Mouse (Mus musculus): ENCODE results near the gene Notch1. TPM values are rescaled to one million over a fixed set of nuclear protein-coding genes. Genes with fewer than 3 reads are reported as not detected.
A peak's percentile ranks its signal among the peaks of the same experiment; 100 is the strongest.

Gene Notch1
- polyA plus RNA-seq, 1 experiment from 2014 or later, result 29.5 TPM

DNA sequence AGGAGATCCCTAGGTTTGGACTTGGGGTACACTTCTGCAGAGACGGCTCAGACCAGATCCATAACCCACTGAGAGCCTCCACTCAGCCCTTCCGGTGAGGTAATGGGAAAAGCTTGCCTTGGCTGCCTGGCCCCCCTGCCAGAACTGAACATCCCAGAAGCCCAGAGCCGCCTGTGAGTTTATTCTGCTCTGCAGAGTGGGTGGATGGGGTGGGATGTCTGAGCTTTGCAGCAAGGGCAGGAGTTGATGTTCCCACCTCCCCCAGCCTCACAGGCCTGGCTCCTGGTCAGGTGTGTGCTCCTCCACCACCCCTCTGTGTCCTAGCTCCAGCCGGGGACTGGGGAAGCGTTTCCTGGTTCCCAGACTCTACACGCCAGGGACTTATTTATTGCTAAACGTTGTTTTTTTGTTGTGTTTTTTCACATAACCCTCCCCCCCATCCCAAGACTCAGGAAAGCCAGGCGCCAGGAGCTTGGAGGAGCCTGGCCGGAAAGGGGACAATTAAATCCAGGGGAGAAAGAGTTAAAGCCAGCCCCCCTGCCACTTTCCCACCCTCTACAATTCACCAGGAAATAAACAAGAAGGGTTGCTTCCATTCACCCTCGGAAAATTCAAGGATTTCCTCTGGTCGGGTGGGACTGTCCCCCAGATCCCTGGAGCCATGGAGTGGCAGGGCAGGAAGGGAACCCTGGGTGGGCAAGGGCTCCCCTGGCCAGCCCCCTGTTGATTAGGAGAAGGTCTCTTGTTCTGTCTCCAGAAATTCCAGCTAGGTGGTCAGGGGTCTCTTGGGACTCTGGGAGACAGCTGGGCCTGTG lies 10.2 kb upstream of the Notch1 start:
- H3K4me3 ChIP-seq (ENCODE audit: low read depth, low read length), result no peak overlapping the region
- 0 out of 2 replicates have a peak, but pooled peaks have one; percentile 7 for ATAC-seq (ENCODE audit: insufficient number of reproducible peaks, insufficient read depth, low FRiP score, low read depth)
- no peak overlapping the region for H3K9ac ChIP-seq (replicated peaks; ENCODE audit: low read depth, low read length)
- H3K4me2 ChIP-seq (replicated peaks; ENCODE audit: low read depth, low read length), result no peak overlapping the region
- no peaks in the 10 kb centered on the region for H3K9me3 ChIP-seq (ENCODE audit: control insufficient read depth, low read depth, low read length)
- H3K36me3 ChIP-seq (ENCODE audit: control insufficient read depth, insufficient read depth, low read length), result no peaks in the 10 kb centered on the region
- 41% methylated on average over 11 of the region's 11 CpGs for WGBS
- no peaks in the 10 kb centered on the region for H3K27me3 ChIP-seq (ENCODE audit: control insufficient read depth, insufficient read depth, low read length)
- peak overlapping the region; percentile 75 for H3K27ac ChIP-seq (ENCODE audit: low read length)
- peaks cover 24% of the 10 kb centered on the region for H3K4me1 ChIP-seq (ENCODE audit: control insufficient read depth, insufficient read depth, low read length)

DNA sequence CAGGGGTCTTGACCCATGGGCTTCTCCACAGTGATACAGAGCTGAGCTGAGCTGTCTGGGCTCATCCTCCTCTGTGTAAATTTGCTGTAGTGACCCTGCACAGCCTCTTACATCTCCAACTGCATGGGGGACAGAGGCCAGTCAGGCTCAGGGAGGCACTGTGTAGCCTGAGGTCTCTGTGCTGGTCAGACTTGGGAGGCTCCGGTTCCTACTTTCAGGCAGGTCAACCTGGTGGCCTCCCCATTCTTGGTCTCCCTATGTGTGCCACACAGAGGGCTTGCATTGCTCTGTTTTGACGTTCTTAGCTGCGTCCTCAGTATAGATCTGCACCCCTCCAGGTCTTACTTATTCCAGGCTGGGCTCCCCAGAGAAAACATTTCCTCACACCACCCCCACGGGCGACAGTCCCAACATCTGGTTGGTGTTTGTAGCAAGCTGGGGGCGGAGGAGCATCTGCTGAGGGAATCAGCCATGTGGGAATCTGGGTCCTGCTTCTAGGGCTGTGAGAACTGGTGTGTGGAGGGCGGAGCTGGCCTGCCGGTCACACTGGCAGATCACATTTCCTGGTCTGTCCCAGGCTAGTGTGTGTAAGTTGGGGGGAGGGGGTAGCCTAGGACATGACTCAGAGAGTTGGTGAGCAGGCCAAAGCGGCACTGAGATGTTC lies 9.0 kb upstream of the Notch1 start:
- ATAC-seq (ENCODE audit: insufficient number of reproducible peaks, insufficient read depth, low FRiP score, low read depth), result peak; percentile 88; the same call in 1 of the 2 replicates
- Histone ChIP-seq H3K9ac (replicated peaks; ENCODE audit: low read depth, low read length) (no peak overlapping the region), H3K4me3 (ENCODE audit: low read depth, low read length) (no peak overlapping the region), H3K9me3 (ENCODE audit: control insufficient read depth, low read depth, low read length) (no peaks in the 10 kb centered on the region), H3K36me3 (ENCODE audit: control insufficient read depth, insufficient read depth, low read length) (no peaks in the 10 kb centered on the region), H3K27ac (ENCODE audit: low read length) (peak overlapping the region; percentile 75), H3K4me1 (ENCODE audit: control insufficient read depth, insufficient read depth, low read length) (peaks cover 24% of the 10 kb centered on the region), H3K27me3 (ENCODE audit: control insufficient read depth, insufficient read depth, low read length) (no peaks in the 10 kb centered on the region), H3K4me2 (replicated peaks; ENCODE audit: low read depth, low read length) (no peak overlapping the region)
- 18% methylated on average over 9 of the region's 9 CpGs for WGBS

DNA sequence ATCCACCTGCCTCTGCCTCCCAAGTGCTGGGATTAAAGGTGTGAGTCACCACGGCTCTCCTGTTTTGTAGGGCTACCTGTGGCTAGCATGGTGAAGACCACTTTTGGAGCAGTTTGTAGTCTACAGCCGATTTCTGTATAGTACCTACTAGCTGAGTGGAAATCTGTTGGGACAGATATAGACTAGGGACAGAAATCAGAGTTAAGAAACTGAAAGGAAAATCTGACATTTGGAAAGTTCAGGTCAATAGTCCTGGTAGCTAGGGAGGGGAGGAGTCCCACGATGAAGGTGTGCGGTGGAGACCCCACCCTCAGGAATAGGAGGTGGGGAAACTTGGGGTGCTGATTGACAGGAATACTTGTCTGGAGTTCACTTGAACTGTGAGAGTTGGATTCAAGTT lies 5.9 kb upstream of the Notch1 start:
- ATAC-seq (ENCODE audit: insufficient number of reproducible peaks, insufficient read depth, low FRiP score, low read depth), result no peak
- H3K4me3 ChIP-seq (ENCODE audit: low read depth, low read length), result no peak overlapping the region
- no peak overlapping the region for H3K27ac ChIP-seq (ENCODE audit: low read length)
- no peaks in the 10 kb centered on the region for H3K9me3 ChIP-seq (ENCODE audit: control insufficient read depth, low read depth, low read length)
- H3K9ac ChIP-seq (replicated peaks; ENCODE audit: low read depth, low read length), result no peak overlapping the region
- WGBS, result 80% methylated on average over 4 of the region's 4 CpGs
- no peak overlapping the region for H3K4me2 ChIP-seq (replicated peaks; ENCODE audit: low read depth, low read length)
- H3K27me3 ChIP-seq (ENCODE audit: control insufficient read depth, insufficient read depth, low read length), result no peaks in the 10 kb centered on the region
- H3K36me3 ChIP-seq (ENCODE audit: control insufficient read depth, insufficient read depth, low read length), result no peaks in the 10 kb centered on the region
- H3K4me1 ChIP-seq (ENCODE audit: control insufficient read depth, insufficient read depth, low read length), result peaks cover 24% of the 10 kb centered on the region

DNA sequence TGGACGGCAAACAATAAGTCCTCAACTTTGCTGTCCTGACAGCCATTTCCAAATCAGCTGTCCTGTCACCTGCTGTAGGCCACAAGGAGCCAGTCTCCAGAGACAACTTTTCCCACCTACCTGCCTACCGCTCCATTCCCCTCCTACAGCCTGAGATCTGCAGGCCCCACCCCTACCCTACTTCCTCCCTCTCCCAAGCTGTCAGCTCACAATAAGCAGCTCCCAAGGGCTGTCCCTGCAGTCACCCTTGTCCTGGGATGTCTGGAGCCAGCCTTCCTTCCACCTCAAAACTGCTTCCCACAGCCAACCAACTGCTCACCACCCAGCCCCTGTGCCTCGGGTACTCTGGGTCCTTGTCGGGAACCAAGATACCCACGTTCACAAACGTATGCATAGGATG lies 3.3 kb upstream of the Notch1 start:
- Histone ChIP-seq H3K27ac (ENCODE audit: low read length) (no peak overlapping the region), H3K4me2 (replicated peaks; ENCODE audit: low read depth, low read length) (no peak overlapping the region), H3K4me1 (ENCODE audit: control insufficient read depth, insufficient read depth, low read length) (peaks cover 24% of the 10 kb centered on the region), H3K27me3 (ENCODE audit: control insufficient read depth, insufficient read depth, low read length) (no peaks in the 10 kb centered on the region), H3K4me3 (ENCODE audit: low read depth, low read length) (no peak overlapping the region), H3K9ac (replicated peaks; ENCODE audit: low read depth, low read length) (no peak overlapping the region), H3K9me3 (ENCODE audit: control insufficient read depth, low read depth, low read length) (no peaks in the 10 kb centered on the region), H3K36me3 (ENCODE audit: control insufficient read depth, insufficient read depth, low read length) (no peaks in the 10 kb centered on the region)
- no peak for ATAC-seq (ENCODE audit: insufficient number of reproducible peaks, insufficient read depth, low FRiP score, low read depth)
- 81% methylated on average over 6 of the region's 6 CpGs for WGBS

DNA sequence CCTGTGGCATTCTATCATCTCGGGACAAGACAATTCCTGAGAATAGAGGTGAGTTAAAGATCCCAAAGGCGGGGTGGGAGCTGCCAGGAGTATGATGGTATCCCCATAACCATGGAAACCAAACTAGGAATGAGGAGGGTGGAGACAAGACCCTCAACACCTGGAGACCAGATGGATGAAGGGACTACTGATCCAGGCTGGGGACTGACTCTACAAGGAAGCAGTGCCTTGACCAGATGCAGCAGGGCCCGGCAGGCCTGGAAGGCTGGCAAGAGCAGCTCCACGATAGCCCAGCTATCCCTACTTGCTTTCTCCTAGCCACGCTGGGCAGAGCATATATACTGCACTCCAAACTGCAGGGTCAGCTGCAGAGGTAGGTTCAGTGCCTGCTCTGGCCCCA lies 524 bp upstream of the Notch1 start:
- H3K4me2 ChIP-seq (replicated peaks; ENCODE audit: low read depth, low read length), result no peak overlapping the region
- no peak overlapping the region for H3K9ac ChIP-seq (replicated peaks; ENCODE audit: low read depth, low read length)
- H3K4me3 ChIP-seq (ENCODE audit: low read depth, low read length), result no peak overlapping the region

DNA sequence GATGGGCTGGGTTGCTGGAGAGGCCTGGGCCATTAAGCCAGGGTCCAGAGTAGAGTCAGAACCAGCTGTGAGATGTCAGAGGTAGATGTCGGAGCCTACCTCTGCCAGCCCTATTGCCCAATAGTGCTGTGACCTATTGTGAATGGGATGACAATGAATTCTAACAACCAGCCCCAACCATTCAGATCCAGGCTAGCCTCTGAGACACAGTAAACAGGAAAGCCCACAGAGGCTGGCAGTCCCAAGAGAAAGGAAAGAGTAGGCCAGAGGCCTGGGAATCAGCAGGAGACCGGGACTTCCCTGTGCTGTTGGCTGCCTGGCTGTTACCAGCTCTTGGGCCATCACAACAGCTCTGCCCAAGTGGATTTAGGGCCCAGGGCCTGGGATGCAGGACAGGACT lies 1.1 kb downstream of the Notch1 start:
- peak overlapping the region; percentile 11; the same call in 1 of the 2 replicates for H3K27ac ChIP-seq (ENCODE audit: low read length)
- no peak overlapping the region for H3K4me2 ChIP-seq (replicated peaks; ENCODE audit: low read depth, low read length)
- no peaks in the 10 kb centered on the region for H3K9me3 ChIP-seq (ENCODE audit: control insufficient read depth, low read depth, low read length)
- no peaks in the 10 kb centered on the region for H3K36me3 ChIP-seq (ENCODE audit: control insufficient read depth, insufficient read depth, low read length)
- H3K9ac ChIP-seq (replicated peaks; ENCODE audit: low read depth, low read length), result no peak overlapping the region
- H3K4me3 ChIP-seq (ENCODE audit: low read depth, low read length), result no peak overlapping the region
- no peaks in the 10 kb centered on the region for H3K27me3 ChIP-seq (ENCODE audit: control insufficient read depth, insufficient read depth, low read length)
- WGBS, result 86% methylated on average over 2 of the region's 2 CpGs
- ATAC-seq (ENCODE audit: insufficient number of reproducible peaks, insufficient read depth, low FRiP score, low read depth), result no peak
- peaks cover 28% of the 10 kb centered on the region for H3K4me1 ChIP-seq (ENCODE audit: control insufficient read depth, insufficient read depth, low read length)

More for the DNA sequence above, 524 bp upstream of the Notch1 start:
- peaks cover 28% of the 10 kb centered on the region for H3K4me1 ChIP-seq (ENCODE audit: control insufficient read depth, insufficient read depth, low read length)
- no peaks in the 10 kb centered on the region for H3K9me3 ChIP-seq (ENCODE audit: control insufficient read depth, low read depth, low read length)
- ATAC-seq (ENCODE audit: insufficient number of reproducible peaks, insufficient read depth, low FRiP score, low read depth), result no peak
- 71% methylated on average over 5 of the region's 5 CpGs for WGBS
- no peak overlapping the region; the same call in 1 of the 2 replicates for H3K27ac ChIP-seq (ENCODE audit: low read length)
- H3K36me3 ChIP-seq (ENCODE audit: control insufficient read depth, insufficient read depth, low read length), result no peaks in the 10 kb centered on the region
- no peaks in the 10 kb centered on the region for H3K27me3 ChIP-seq (ENCODE audit: control insufficient read depth, insufficient read depth, low read length)

DNA sequence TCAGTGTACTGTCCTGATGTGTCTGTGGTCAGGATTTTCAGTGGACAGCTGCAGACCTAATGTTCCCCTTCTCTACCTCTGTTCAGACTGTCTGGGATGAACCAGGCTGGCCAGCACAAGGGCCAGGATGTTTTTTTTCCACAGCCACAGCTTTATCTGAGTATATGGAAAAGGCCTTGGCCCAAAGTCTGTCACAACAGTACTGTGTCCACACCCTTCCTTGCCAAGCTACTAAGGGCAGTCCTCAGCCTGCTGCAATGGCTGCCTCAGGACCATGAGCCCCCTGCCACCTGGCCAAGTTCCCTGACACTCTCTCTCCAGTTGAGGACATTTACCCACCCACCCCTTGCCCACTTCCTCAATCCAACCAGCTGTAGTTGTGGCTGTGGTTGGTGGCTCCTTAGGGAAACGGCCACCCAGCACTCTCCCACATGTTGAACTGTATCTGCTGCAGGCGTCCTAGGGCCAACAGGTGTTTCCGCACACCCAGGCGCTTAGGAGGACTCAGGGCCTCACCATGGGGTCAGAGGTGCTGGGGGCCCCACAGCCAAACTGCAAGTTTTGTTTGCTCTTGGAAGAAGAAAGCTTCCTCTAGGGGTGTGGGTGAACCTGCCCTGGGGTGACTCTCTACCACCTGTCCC lies 3.2 kb downstream of the Notch1 start:
- WGBS, result 68% methylated on average over 4 of the region's 4 CpGs

DNA sequence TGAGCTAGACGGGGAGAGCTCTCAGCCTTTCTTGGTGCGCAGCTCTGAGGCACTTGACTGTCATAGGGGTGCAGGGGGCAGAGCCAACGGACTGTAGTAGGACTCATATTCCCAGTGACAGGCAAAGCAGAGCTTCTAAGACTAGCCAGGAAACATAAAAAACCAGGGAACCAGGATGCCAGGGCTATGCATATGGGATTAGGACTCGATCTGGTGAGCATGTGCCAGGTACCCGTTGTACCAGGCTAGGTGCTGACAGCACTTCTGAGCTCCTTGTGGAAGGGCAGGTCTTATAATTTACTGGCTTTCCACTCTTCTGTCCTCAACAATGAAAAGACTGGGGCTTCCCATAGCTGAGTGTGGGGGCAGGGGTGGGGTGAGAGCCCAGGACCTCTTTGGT lies 7.8 kb downstream of the Notch1 start:
- no peak for ATAC-seq (ENCODE audit: insufficient number of reproducible peaks, insufficient read depth, low FRiP score, low read depth)
- Histone ChIP-seq H3K36me3 (ENCODE audit: control insufficient read depth, insufficient read depth, low read length) (no peaks in the 10 kb centered on the region), H3K4me1 (ENCODE audit: control insufficient read depth, insufficient read depth, low read length) (peaks cover 48% of the 10 kb centered on the region), H3K4me2 (replicated peaks; ENCODE audit: low read depth, low read length) (no peak overlapping the region; the same call in 1 of the 2 replicates), H3K27me3 (ENCODE audit: control insufficient read depth, insufficient read depth, low read length) (no peaks in the 10 kb centered on the region), H3K4me3 (ENCODE audit: low read depth, low read length) (no peak overlapping the region), H3K27ac (ENCODE audit: low read length) (peak overlapping the region; percentile 95; the same call in 1 of the 2 replicates), H3K9ac (replicated peaks; ENCODE audit: low read depth, low read length) (no peak overlapping the region), H3K9me3 (ENCODE audit: control insufficient read depth, low read depth, low read length) (no peaks in the 10 kb centered on the region)
- WGBS, result 74% methylated on average over 5 of the region's 5 CpGs

More for the DNA sequence above, 3.2 kb downstream of the Notch1 start:
- Histone ChIP-seq H3K4me2 (replicated peaks; ENCODE audit: low read depth, low read length) (no peak overlapping the region), H3K27me3 (ENCODE audit: control insufficient read depth, insufficient read depth, low read length) (no peaks in the 10 kb centered on the region), H3K27ac (ENCODE audit: low read length) (no peak overlapping the region), H3K9me3 (ENCODE audit: control insufficient read depth, low read depth, low read length) (no peaks in the 10 kb centered on the region), H3K9ac (replicated peaks; ENCODE audit: low read depth, low read length) (no peak overlapping the region), H3K36me3 (ENCODE audit: control insufficient read depth, insufficient read depth, low read length) (no peaks in the 10 kb centered on the region), H3K4me3 (ENCODE audit: low read depth, low read length) (no peak overlapping the region), H3K4me1 (ENCODE audit: control insufficient read depth, insufficient read depth, low read length) (peaks cover 38% of the 10 kb centered on the region)
- no peak for ATAC-seq (ENCODE audit: insufficient number of reproducible peaks, insufficient read depth, low FRiP score, low read depth)
